Mouse (Mus musculus) erythroblast, embryonic 14.5 days (primary cell): ENCODE measurements around the gene Vinac1.

Source experiments
- GATA1 ChIP-seq: IDR thresholded peaks from 2 replicates; pipeline ENCODE4 v1.6.1; 2012; ENCODE audit warnings: low read length, inconsistent platforms, mixed read lengths
- TAL1 ChIP-seq: IDR thresholded peaks from 3 replicates; pipeline ENCODE4 v1.6.1; 2012; ENCODE audit warnings: low read length, inconsistent platforms, mixed read lengths

DNA sequence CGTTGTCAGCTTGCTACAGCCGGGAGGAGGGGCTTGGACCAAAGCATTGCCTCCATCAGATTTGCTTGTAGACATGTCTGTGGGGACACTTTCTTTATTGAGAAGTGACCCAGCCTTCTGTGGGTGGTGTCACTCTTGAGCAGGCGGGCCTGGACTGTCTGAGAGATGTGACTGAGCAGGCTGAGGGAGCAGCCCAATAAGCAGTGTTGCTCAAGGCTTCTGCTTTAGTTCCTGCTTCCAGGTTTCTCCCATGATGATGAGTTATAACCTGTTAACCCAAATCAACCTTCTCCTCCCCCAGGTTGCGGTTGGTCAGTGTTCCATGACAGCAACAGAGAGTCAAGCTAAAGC is 1.2 kb downstream of the Vinac1 start:
- TF ChIP-seq GATA1 (no peak), TAL1 (no peak)
